Mouse (Mus musculus): ENCODE data around the gene Ccdc160.

DNA sequence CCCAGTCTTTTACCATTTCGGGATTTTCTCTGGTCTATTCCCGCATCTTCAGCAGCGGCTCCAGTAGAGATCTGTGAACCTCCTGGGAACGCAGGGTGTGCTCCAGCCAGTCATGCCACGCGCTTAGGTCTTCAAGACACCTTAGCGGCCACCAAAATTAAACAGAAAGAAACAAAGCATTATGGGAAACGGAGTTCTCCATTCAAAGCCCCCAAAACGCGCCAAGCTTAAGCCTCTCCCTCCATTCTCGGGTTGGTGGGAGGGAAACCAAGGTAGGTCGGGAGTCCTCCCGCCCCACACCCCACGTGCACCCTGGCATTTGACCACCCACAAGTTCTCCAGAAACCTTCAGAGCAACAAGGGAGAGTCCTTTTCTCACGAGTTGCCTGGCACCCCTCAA, 47.2 kb upstream of the Ccdc160 start:
- TF ChIP-seq CTCF (IDR thresholded peaks at IDR 0.05; ENCODE audit: borderline replicate concordance, control insufficient read depth, extremely low read depth, insufficient read depth, low read length, poor library complexity) (no peak), POLR2A (IDR thresholded peaks at IDR 0.05; ENCODE audit: control insufficient read depth, extremely low read depth, insufficient read depth, low read length, poor library complexity) (no peak)
